Mouse (Mus musculus): ENCODE measurements at regions not wholly inside any gene's neighbourhood (a gene's known extent, or its start where the extent isn't known, plus 50 kb on each side); places are given as distances from the start of the nearest gene placed in this dataset. TPM values are rescaled to one million over a fixed set of nuclear protein-coding genes. Genes with fewer than 3 reads are reported as not detected.

MicroRNAs in the stretch of these regions (microRNA counts, 519-probe panel; counts per million panel counts)
- 3,195 counts per million, percentile 43 among the panel's probes with 10 or more counts for microRNA mmu-miR-1193
- microRNA mmu-miR-1197 = 2,398 counts per million, percentile 21 among the panel's probes with 10 or more counts
- microRNA mmu-miR-134 = 4,215 counts per million, percentile 67 among the panel's probes with 10 or more counts
- microRNA mmu-miR-154 = 4,367 counts per million, percentile 72 among the panel's probes with 10 or more counts
- not detected for microRNA mmu-miR-299
- 4,743 counts per million, percentile 80 among the panel's probes with 10 or more counts for microRNA mmu-miR-300
- microRNA mmu-miR-3072 = not detected
- 4,716 counts per million, percentile 79 among the panel's probes with 10 or more counts for microRNA mmu-miR-323-3p
- microRNA mmu-miR-323-5p = not detected
- microRNA mmu-miR-329 = 4,788 counts per million, percentile 82 among the panel's probes with 10 or more counts
- microRNA mmu-miR-369-3p = 4,967 counts per million, percentile 86 among the panel's probes with 10 or more counts
- microRNA mmu-miR-369-5p = 3,571 counts per million, percentile 53 among the panel's probes with 10 or more counts
- 4,448 counts per million, percentile 73 among the panel's probes with 10 or more counts for microRNA mmu-miR-376a
- microRNA mmu-miR-376b = 5,208 counts per million, percentile 91 among the panel's probes with 10 or more counts
- 4,904 counts per million, percentile 85 among the panel's probes with 10 or more counts for microRNA mmu-miR-376c
- 4,940 counts per million, percentile 85 among the panel's probes with 10 or more counts for microRNA mmu-miR-377
- 3,436 counts per million, percentile 48 among the panel's probes with 10 or more counts for microRNA mmu-miR-379
- 2,685 counts per million, percentile 30 among the panel's probes with 10 or more counts for microRNA mmu-miR-380-3p
- microRNA mmu-miR-380-5p = not detected
- microRNA mmu-miR-381 = 4,161 counts per million, percentile 66 among the panel's probes with 10 or more counts
- microRNA mmu-miR-382 = 4,591 counts per million, percentile 78 among the panel's probes with 10 or more counts
- 2,971 counts per million, percentile 38 among the panel's probes with 10 or more counts for microRNA mmu-miR-409-3p
- 2,998 counts per million, percentile 38 among the panel's probes with 10 or more counts for microRNA mmu-miR-409-5p
- microRNA mmu-miR-410 = 5,262 counts per million, percentile 92 among the panel's probes with 10 or more counts
- microRNA mmu-miR-411 = 3,562 counts per million, percentile 52 among the panel's probes with 10 or more counts
- microRNA mmu-miR-412 = not detected
- microRNA mmu-miR-453 = not detected
- not detected for microRNA mmu-miR-485
- microRNA mmu-miR-487b = 4,304 counts per million, percentile 69 among the panel's probes with 10 or more counts
- microRNA mmu-miR-494 = not detected
- 5,020 counts per million, percentile 86 among the panel's probes with 10 or more counts for microRNA mmu-miR-495
- microRNA mmu-miR-496 = 1,924 counts per million, percentile 11 among the panel's probes with 10 or more counts
- microRNA mmu-miR-539 = 2,944 counts per million, percentile 37 among the panel's probes with 10 or more counts
- 4,448 counts per million, percentile 74 among the panel's probes with 10 or more counts for microRNA mmu-miR-541
- microRNA mmu-miR-543 = 4,779 counts per million, percentile 81 among the panel's probes with 10 or more counts
- microRNA mmu-miR-544 = not detected
- microRNA mmu-miR-654-3p = not detected
- not detected for microRNA mmu-miR-654-5p
- microRNA mmu-miR-666-3p = not detected
- not detected for microRNA mmu-miR-666-5p
- 3,454 counts per million, percentile 49 among the panel's probes with 10 or more counts for microRNA mmu-miR-667
- microRNA mmu-miR-668 = not detected
- microRNA mmu-miR-679 = not detected
- microRNA mmu-miR-758 = not detected
- not detected for microRNA mmu-miR-882

Small RNAs in the stretch of these regions (microRNA-seq; reads per million reads assigned to microRNA genes)
- not detected for gene Gm24321 (ENCODE audit: borderline number of aligned reads)
- not detected for gene Gm25252 (ENCODE audit: borderline number of aligned reads)
- gene Gm25750 (ENCODE audit: borderline number of aligned reads) = not detected
- 2.8 reads per million for gene Gm27379 (ENCODE audit: borderline number of aligned reads)
- gene Gm44322 (ENCODE audit: borderline number of aligned reads) = not detected
- 1,823 reads per million, percentile 77 among the genes with 10 or more reads in this experiment for gene Mir1193 (ENCODE audit: borderline number of aligned reads)
- 13.6 reads per million, percentile 16 among the genes with 10 or more reads in this experiment for gene Mir1197 (ENCODE audit: borderline number of aligned reads)
- 1,389 reads per million, percentile 74 among the genes with 10 or more reads in this experiment for gene Mir134 (ENCODE audit: borderline number of aligned reads)
- 2,361 reads per million, percentile 79 among the genes with 10 or more reads in this experiment for gene Mir154 (ENCODE audit: borderline number of aligned reads)
- not detected for gene Mir299a (ENCODE audit: borderline number of aligned reads)
- gene Mir299b (ENCODE audit: borderline number of aligned reads) = not detected
- 1,023 reads per million, percentile 71 among the genes with 10 or more reads in this experiment for gene Mir300 (ENCODE audit: borderline number of aligned reads)
- gene Mir3072 (ENCODE audit: borderline number of aligned reads) = 113 reads per million, percentile 43 among the genes with 10 or more reads in this experiment
- 1,212 reads per million, percentile 73 among the genes with 10 or more reads in this experiment for gene Mir323 (ENCODE audit: borderline number of aligned reads)
- gene Mir329 (ENCODE audit: borderline number of aligned reads) = 377 reads per million, percentile 60 among the genes with 10 or more reads in this experiment
- gene Mir369 (ENCODE audit: borderline number of aligned reads) = 4,625 reads per million, percentile 86 among the genes with 10 or more reads in this experiment
- gene Mir376a (ENCODE audit: borderline number of aligned reads) = not detected
- 558 reads per million, percentile 64 among the genes with 10 or more reads in this experiment for gene Mir376b (ENCODE audit: borderline number of aligned reads)
- 983 reads per million, percentile 70 among the genes with 10 or more reads in this experiment for gene Mir376c (ENCODE audit: borderline number of aligned reads)
- gene Mir377 (ENCODE audit: borderline number of aligned reads) = 202 reads per million, percentile 52 among the genes with 10 or more reads in this experiment
- 5,484 reads per million, percentile 88 among the genes with 10 or more reads in this experiment for gene Mir379 (ENCODE audit: borderline number of aligned reads)
- gene Mir380 (ENCODE audit: borderline number of aligned reads) = not detected
- gene Mir381 (ENCODE audit: borderline number of aligned reads) = 3,209 reads per million, percentile 84 among the genes with 10 or more reads in this experiment
- gene Mir382 (ENCODE audit: borderline number of aligned reads) = 5,169 reads per million, percentile 87 among the genes with 10 or more reads in this experiment
- gene Mir409 (ENCODE audit: borderline number of aligned reads) = not detected
- 221 reads per million, percentile 54 among the genes with 10 or more reads in this experiment for gene Mir410 (ENCODE audit: borderline number of aligned reads)
- 12,102 reads per million, percentile 95 among the genes with 10 or more reads in this experiment for gene Mir411 (ENCODE audit: borderline number of aligned reads)
- 182 reads per million, percentile 50 among the genes with 10 or more reads in this experiment for gene Mir412 (ENCODE audit: borderline number of aligned reads)
- not detected for gene Mir453 (ENCODE audit: borderline number of aligned reads)
- gene Mir485 (ENCODE audit: borderline number of aligned reads) = 286 reads per million, percentile 57 among the genes with 10 or more reads in this experiment
- 9,195 reads per million, percentile 93 among the genes with 10 or more reads in this experiment for gene Mir487b (ENCODE audit: borderline number of aligned reads)
- gene Mir494 (ENCODE audit: borderline number of aligned reads) = 869 reads per million, percentile 69 among the genes with 10 or more reads in this experiment
- gene Mir495 (ENCODE audit: borderline number of aligned reads) = 190 reads per million, percentile 51 among the genes with 10 or more reads in this experiment
- gene Mir496a (ENCODE audit: borderline number of aligned reads) = 189 reads per million, percentile 51 among the genes with 10 or more reads in this experiment
- not detected for gene Mir539 (ENCODE audit: borderline number of aligned reads)
- gene Mir541 (ENCODE audit: borderline number of aligned reads) = 5,814 reads per million, percentile 88 among the genes with 10 or more reads in this experiment
- 634 reads per million, percentile 66 among the genes with 10 or more reads in this experiment for gene Mir543 (ENCODE audit: borderline number of aligned reads)
- gene Mir544 (ENCODE audit: borderline number of aligned reads) = 1.4 reads per million
- gene Mir654 (ENCODE audit: borderline number of aligned reads) = not detected
- gene Mir666 (ENCODE audit: borderline number of aligned reads) = 110 reads per million, percentile 42 among the genes with 10 or more reads in this experiment
- 231 reads per million, percentile 54 among the genes with 10 or more reads in this experiment for gene Mir667 (ENCODE audit: borderline number of aligned reads)
- 60.2 reads per million, percentile 35 among the genes with 10 or more reads in this experiment for gene Mir668 (ENCODE audit: borderline number of aligned reads)
- 349 reads per million, percentile 59 among the genes with 10 or more reads in this experiment for gene Mir679 (ENCODE audit: borderline number of aligned reads)
- 159 reads per million, percentile 49 among the genes with 10 or more reads in this experiment for gene Mir758 (ENCODE audit: borderline number of aligned reads)
- not detected for gene Mir882 (ENCODE audit: borderline number of aligned reads)
